Mouse (Mus musculus): ENCODE results near the gene Ipo4. TPM values are rescaled to one million over a fixed set of nuclear protein-coding genes. Genes with fewer than 3 reads are reported as not detected.

Gene Ipo4
- polyA plus RNA-seq, 1 experiment, result 519 TPM

- Histone ChIP-seq H3K4me3 (ENCODE audit: control insufficient read depth, low read depth, low read length) (peak overlapping the region; percentile 99), H3K27ac (ENCODE audit: control insufficient read depth, insufficient read depth, low read depth, low read length) (peak overlapping the region; percentile 100), H3K27me3 (ENCODE audit: control insufficient read depth, insufficient read depth, low read length) (no peaks in the 10 kb centered on the region), H3K36me3 (ENCODE audit: control insufficient read depth, insufficient read depth, low read length) (peaks cover 1% of the 10 kb centered on the region; the same call in 1 of the 2 replicates), H3K4me1 (ENCODE audit: control insufficient read depth, insufficient read depth, low read length) (no peaks in the 10 kb centered on the region; the same call in 1 of the 2 replicates)
- no peak for TF ChIP-seq CTCF (IDR thresholded peaks at IDR 0.05; ENCODE audit: control insufficient read depth, insufficient read depth, insufficient replicate concordance, low read depth, low read length)
- TF ChIP-seq POLR2A (IDR thresholded peaks at IDR 0.05; ENCODE audit: control insufficient read depth, low read depth, low read length), result no peak
These were observed 35.7 kb upstream of the Ipo4 start for GRCm38 (mm10) chr14:55671486-55671832.

DNA sequence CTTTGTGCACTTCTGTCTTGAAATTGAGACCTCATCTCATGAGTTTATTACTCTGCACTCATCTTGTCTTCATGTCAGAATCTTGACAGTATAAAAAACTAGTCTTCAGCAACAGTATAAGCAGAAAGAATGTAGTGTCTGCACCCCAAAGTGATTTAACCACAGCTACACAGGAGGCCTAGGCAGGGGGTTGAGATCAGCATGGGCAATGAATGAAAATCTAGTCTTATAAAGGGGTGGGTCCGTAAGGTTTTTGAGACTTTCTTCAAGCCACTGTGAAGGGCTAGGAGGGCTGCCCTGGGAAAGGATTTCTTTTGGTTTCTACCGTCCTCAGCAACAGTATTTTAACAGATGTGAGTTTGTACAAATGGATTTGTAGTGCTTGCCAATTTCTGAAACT, 24.9 kb upstream of the Ipo4 start:
- Histone ChIP-seq H3K27ac (ENCODE audit: control insufficient read depth, insufficient read depth, low read depth, low read length) (no peak overlapping the region), H3K36me3 (ENCODE audit: control insufficient read depth, insufficient read depth, low read length) (no peaks in the 10 kb centered on the region; the same call in 1 of the 2 replicates), H3K27me3 (ENCODE audit: control insufficient read depth, insufficient read depth, low read length) (no peaks in the 10 kb centered on the region), H3K4me3 (ENCODE audit: control insufficient read depth, low read depth, low read length) (peak overlapping the region; percentile 81), H3K4me1 (ENCODE audit: control insufficient read depth, insufficient read depth, low read length) (peaks cover 5% of the 10 kb centered on the region)
- TF ChIP-seq POLR2A (IDR thresholded peaks at IDR 0.05; ENCODE audit: control insufficient read depth, low read depth, low read length), result no peak
- TF ChIP-seq CTCF (IDR thresholded peaks at IDR 0.05; ENCODE audit: control insufficient read depth, insufficient read depth, insufficient replicate concordance, low read depth, low read length), result no peak

DNA sequence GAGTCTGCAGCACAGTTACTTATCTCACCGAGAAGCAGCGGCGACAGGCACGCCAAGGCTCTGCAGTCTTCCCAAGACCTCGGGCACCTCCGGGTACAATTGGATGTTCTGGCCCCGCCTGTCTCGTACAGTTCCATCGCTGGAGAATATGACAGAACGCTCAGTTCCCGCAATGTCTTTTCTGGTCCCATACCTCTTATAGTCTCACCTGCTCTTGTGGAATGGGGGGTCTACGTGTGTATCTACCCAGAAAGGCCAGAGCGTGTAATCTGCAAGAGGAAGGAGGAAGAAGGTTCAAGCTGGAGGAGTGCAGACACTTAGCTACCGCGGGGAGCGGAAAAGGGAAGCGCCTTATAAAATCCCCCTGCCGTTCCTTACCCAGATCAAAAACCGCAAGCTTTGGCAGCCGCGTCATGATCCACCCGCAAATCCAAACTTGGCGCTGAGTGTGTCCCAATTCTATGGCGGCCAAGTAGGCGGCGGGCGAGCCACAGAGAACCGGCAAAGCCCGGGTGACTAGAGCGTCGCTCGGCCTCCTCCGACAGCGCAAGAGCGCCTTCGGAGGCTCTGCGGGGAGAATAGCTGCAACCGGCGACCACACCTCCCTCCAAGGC, 24.3 kb upstream of the Ipo4 start, which contains the start of gene Mdp1:
TSS of gene Mdp1 (minus strand) at position 549 of the 614 bp plus-strand sequence.
- TF ChIP-seq CTCF (IDR thresholded peaks at IDR 0.05; ENCODE audit: control insufficient read depth, insufficient read depth, insufficient replicate concordance, low read depth, low read length) (peak; percentile 43; the same call in 1 of the 2 replicates), POLR2A (IDR thresholded peaks at IDR 0.05; ENCODE audit: control insufficient read depth, low read depth, low read length) (peak; percentile 36; the same call in 1 of the 2 replicates)
- no peaks in the 10 kb centered on the region for H3K27me3 ChIP-seq (ENCODE audit: control insufficient read depth, insufficient read depth, low read length)
- H3K36me3 ChIP-seq (ENCODE audit: control insufficient read depth, insufficient read depth, low read length), result no peaks in the 10 kb centered on the region; the same call in 1 of the 2 replicates
- peaks cover 5% of the 10 kb centered on the region for H3K4me1 ChIP-seq (ENCODE audit: control insufficient read depth, insufficient read depth, low read length)
- peak within 1 kb of the TSS; percentile 81 for H3K4me3 ChIP-seq (ENCODE audit: control insufficient read depth, low read depth, low read length)
- H3K27ac ChIP-seq (ENCODE audit: control insufficient read depth, insufficient read depth, low read depth, low read length), result peak within 1 kb of the TSS; percentile 32

- TF ChIP-seq POLR2A (IDR thresholded peaks at IDR 0.05; ENCODE audit: control insufficient read depth, low read depth, low read length) (no peak), CTCF (IDR thresholded peaks at IDR 0.05; ENCODE audit: control insufficient read depth, insufficient read depth, insufficient replicate concordance, low read depth, low read length) (no peak)
- H3K4me3 ChIP-seq (ENCODE audit: control insufficient read depth, low read depth, low read length), result no peak overlapping the region
- peaks cover 5% of the 10 kb centered on the region for H3K4me1 ChIP-seq (ENCODE audit: control insufficient read depth, insufficient read depth, low read length)
These were observed 22.3 kb upstream of the Ipo4 start for GRCm38 (mm10) chr14:55658011-55658410.

DNA sequence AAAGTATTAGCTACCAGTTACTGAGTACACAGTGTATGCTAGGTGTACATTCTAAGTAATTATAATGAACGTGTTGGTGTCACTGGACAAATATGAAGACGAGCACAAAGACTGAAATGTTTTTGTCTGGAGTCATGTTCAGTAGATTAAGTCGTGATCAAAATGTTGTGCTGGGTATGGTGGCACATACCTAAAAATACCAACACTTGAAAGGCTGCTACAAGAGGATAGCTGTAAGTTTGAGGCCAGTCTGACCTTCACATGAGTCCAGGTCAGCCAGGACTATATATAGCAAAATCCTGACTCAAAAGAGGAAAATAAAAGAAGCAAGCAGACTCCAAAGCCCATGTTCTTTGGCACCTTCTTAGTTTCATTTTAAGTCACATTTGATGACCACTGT, 21.2 kb upstream of the Ipo4 start:
- TF ChIP-seq CTCF (IDR thresholded peaks at IDR 0.05; ENCODE audit: control insufficient read depth, insufficient read depth, insufficient replicate concordance, low read depth, low read length), result no peak
- no peak for TF ChIP-seq POLR2A (IDR thresholded peaks at IDR 0.05; ENCODE audit: control insufficient read depth, low read depth, low read length)
- H3K4me1 ChIP-seq (ENCODE audit: control insufficient read depth, insufficient read depth, low read length), result peaks cover 5% of the 10 kb centered on the region
- no peaks in the 10 kb centered on the region for H3K36me3 ChIP-seq (ENCODE audit: control insufficient read depth, insufficient read depth, low read length)
- no peak overlapping the region for H3K4me3 ChIP-seq (ENCODE audit: control insufficient read depth, low read depth, low read length)
- H3K27me3 ChIP-seq (ENCODE audit: control insufficient read depth, insufficient read depth, low read length), result no peaks in the 10 kb centered on the region
- H3K27ac ChIP-seq (ENCODE audit: control insufficient read depth, insufficient read depth, low read depth, low read length), result no peak overlapping the region

More at GRCm38 (mm10) chr14:55658011-55658410, 22.3 kb upstream of the Ipo4 start:
- H3K27me3 ChIP-seq (ENCODE audit: control insufficient read depth, insufficient read depth, low read length), result no peaks in the 10 kb centered on the region
- H3K27ac ChIP-seq (ENCODE audit: control insufficient read depth, insufficient read depth, low read depth, low read length), result no peak overlapping the region
- H3K36me3 ChIP-seq (ENCODE audit: control insufficient read depth, insufficient read depth, low read length), result no peaks in the 10 kb centered on the region; the same call in 1 of the 2 replicates

GRCm38 (mm10) chr14:55651528-55651927, 15.8 kb upstream of the Ipo4 start:
- H3K4me1 ChIP-seq (ENCODE audit: control insufficient read depth, insufficient read depth, low read length), result no peaks in the 10 kb centered on the region
- no peaks in the 10 kb centered on the region for H3K27me3 ChIP-seq (ENCODE audit: control insufficient read depth, insufficient read depth, low read length)
- peak overlapping the region; percentile 82 for H3K4me3 ChIP-seq (ENCODE audit: control insufficient read depth, low read depth, low read length)
- no peaks in the 10 kb centered on the region for H3K36me3 ChIP-seq (ENCODE audit: control insufficient read depth, insufficient read depth, low read length)
- no peak overlapping the region for H3K27ac ChIP-seq (ENCODE audit: control insufficient read depth, insufficient read depth, low read depth, low read length)
- TF ChIP-seq POLR2A (IDR thresholded peaks at IDR 0.05; ENCODE audit: control insufficient read depth, low read depth, low read length), result no peak
- no peak for TF ChIP-seq CTCF (IDR thresholded peaks at IDR 0.05; ENCODE audit: control insufficient read depth, insufficient read depth, insufficient replicate concordance, low read depth, low read length)

- peak; percentile 24; the same call in 1 of the 2 replicates for TF ChIP-seq POLR2A (IDR thresholded peaks at IDR 0.05; ENCODE audit: control insufficient read depth, low read depth, low read length)
- no peak for TF ChIP-seq CTCF (IDR thresholded peaks at IDR 0.05; ENCODE audit: control insufficient read depth, insufficient read depth, insufficient replicate concordance, low read depth, low read length)
- no peak within 1 kb of the TSS for H3K27ac ChIP-seq (ENCODE audit: control insufficient read depth, insufficient read depth, low read depth, low read length)
- H3K4me1 ChIP-seq (ENCODE audit: control insufficient read depth, insufficient read depth, low read length), result peaks cover 1% of the 10 kb centered on the region; the same call in 1 of the 2 replicates
- H3K4me3 ChIP-seq (ENCODE audit: control insufficient read depth, low read depth, low read length), result peak within 1 kb of the TSS; percentile 82
- H3K27me3 ChIP-seq (ENCODE audit: control insufficient read depth, insufficient read depth, low read length), result no peaks in the 10 kb centered on the region
- H3K36me3 ChIP-seq (ENCODE audit: control insufficient read depth, insufficient read depth, low read length), result no peaks in the 10 kb centered on the region
These were observed 14.1 kb upstream of the Ipo4 start, which contains the start of gene Tssk4 for GRCm38 (mm10) chr14:55649884-55650283. TSS of gene Tssk4 (plus strand) at chr14:55650184.
